Mouse (Mus musculus): ENCODE measurements at regions not wholly inside any gene's neighbourhood (a gene's known extent, or its start where the extent isn't known, plus 50 kb on each side); places are given as distances from the start of the nearest gene placed in this dataset.

DNA sequence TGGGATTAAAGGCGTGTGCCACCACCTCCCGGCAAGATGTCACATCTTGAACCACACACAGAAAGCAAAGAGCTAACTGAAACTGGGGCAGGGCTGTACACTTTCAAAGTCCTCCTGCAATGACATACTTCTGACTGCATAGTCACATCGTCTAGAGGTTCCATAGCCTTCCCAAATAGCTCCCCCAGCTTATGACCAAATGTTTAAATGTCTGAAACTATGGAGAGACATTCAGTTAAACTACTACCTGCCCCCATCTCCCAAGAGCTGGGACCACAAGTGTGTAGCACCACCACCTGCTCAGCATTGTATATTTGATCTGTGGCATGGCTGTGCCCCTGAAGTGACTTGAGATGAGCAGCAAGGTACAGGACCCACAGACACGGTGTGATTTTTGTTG is 52.1 kb upstream of the Kdm7a start:
- no peaks in the 10 kb centered on the region for H3K36me3 ChIP-seq
- no peak for ATAC-seq (replicated peaks; ENCODE audit: low FRiP score)
- H3K4me1 ChIP-seq, result peaks cover 25% of the 10 kb centered on the region
- no peak overlapping the region for H3K9ac ChIP-seq
- H3K4me2 ChIP-seq, result no peak overlapping the region
- no peak overlapping the region for H3K4me3 ChIP-seq (replicated peaks)
- H3K27ac ChIP-seq, result no peak overlapping the region
- 80% methylated on average over 4 of the region's 4 CpGs for WGBS
- H3K27me3 ChIP-seq, result peaks cover 14% of the 10 kb centered on the region
- H3K9me3 ChIP-seq (replicated peaks), result no peaks in the 10 kb centered on the region

DNA sequence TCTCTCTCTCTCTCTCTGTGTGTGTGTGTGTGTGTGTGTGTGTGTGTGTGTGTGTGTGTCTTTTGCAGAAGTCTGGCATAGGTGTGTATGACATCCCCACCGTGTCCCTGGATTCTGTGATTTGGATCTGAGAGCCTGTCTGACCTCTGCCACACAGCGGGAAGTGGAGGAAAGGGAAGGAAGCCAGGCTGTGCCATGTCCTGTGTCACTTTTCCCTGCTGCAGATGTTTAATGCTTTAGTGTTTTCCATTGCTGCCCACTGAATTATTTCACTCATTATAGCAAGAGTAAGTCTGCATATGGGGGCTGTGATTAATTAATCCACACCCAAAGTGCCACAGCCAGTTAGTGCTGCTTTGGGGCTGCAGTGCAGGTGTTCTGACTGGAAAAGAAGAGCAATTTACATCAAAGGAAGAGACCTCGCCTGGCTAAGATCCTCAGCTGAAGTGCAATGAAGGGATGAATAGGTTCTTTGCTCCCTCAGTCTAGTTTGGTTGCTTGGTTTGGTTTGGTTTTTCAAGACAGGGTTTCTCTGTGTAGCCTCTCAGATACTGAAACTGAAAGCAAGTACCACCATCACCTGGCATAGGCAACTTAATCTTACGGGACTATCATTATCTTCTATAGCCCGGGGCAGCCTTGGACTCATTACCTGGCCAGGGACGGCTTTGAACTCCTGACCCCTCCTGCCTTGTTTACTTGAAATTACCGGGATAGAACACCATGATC is 51.2 kb upstream of the Kdm7a start:
- H3K27ac ChIP-seq, result no peak overlapping the region
- H3K9ac ChIP-seq, result peak overlapping the region; percentile 54; the same call in 1 of the 2 replicates
- H3K4me2 ChIP-seq, result peak overlapping the region; percentile 99
- 0 out of 2 replicates have a peak overlapping the region, but pooled peaks have one; percentile 57 for H3K4me3 ChIP-seq (replicated peaks)
- peaks cover 25% of the 10 kb centered on the region for H3K4me1 ChIP-seq
- no peaks in the 10 kb centered on the region for H3K9me3 ChIP-seq (replicated peaks)
- H3K27me3 ChIP-seq, result peaks cover 14% of the 10 kb centered on the region
- H3K36me3 ChIP-seq, result no peaks in the 10 kb centered on the region
- ATAC-seq (replicated peaks; ENCODE audit: low FRiP score), result no peak
- 43% methylated on average over 7 of the region's 7 CpGs for whole genome bisulfite sequencing

DNA sequence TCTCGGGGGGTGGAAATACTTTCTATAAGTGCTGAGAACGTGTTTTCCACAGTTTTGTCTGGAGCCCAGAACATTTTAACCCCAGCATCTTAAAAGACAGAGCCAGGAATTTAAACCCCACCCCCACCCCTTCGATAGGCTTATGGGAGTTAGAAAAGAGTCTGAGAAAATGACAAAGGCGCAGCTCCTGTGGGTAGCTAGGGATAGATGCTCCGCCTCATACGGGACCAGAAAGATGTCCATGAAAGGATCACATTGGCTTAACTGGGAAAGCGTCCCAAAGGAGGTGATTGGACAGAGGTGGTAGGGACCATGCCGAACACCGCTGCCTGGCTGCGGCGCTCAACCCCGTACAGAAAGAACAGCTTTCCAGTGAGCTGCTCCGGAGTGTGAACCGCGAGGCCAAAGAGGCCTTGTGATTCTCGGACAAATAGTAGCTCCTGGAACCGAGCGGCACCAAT is 50.6 kb upstream of the Kdm7a start:
- Histone ChIP-seq H3K27me3 (peaks cover 14% of the 10 kb centered on the region), H3K4me2 (peak overlapping the region; percentile 99), H3K9me3 (replicated peaks) (no peaks in the 10 kb centered on the region), H3K4me1 (peaks cover 25% of the 10 kb centered on the region), H3K9ac (peak overlapping the region; percentile 54), H3K27ac (peak overlapping the region; percentile 76), H3K36me3 (no peaks in the 10 kb centered on the region), H3K4me3 (replicated peaks) (peak overlapping the region; percentile 57)
- peak; percentile 59 for ATAC-seq (replicated peaks; ENCODE audit: low FRiP score)
- WGBS, result under 1% methylated on average over 18 of the region's 18 CpGs

DNA sequence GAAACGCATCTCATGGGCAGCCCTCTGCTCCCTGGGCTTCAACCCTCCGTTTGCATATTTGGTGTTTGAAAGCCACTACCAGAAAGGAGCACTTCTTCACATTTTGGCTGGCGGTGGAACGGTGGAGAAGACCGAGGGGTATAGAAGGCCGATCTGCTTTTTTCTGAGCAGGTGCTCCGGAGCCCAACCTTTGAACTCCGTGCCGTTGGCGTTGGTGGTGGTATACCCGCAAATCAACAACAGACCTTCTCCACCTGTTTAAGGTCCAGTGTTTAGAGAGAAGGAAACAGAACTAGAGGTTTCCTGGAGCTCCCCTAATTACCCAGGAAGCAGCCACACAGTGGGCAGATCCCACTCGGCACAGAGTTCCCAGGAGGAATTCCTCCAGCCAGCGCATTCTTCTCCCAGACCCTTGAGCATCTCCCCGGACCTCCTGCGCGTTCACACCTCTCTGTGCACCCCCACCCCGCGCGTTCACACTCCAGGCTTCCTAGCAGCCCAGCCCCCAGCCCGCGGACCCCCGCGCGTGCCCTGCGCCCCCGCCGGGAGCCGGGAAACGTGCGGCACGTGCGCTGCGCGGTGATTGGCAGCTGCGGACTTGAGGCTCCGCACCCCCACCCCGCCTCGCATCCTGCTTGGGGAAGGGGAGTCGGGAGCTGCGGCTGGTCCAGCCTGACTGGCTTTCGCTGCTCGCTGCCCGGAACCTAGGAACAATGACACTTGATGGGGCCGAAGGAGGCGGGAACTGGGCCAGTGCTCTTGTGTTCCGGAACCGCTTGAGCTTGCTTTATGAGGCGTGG is 49.9 kb upstream of the Kdm7a start:
- 3% methylated on average over 48 of the region's 48 CpGs for WGBS
- peak; percentile 85 for ATAC-seq (replicated peaks; ENCODE audit: low FRiP score)
- peak overlapping the region; percentile 76 for H3K27ac ChIP-seq

More for the DNA sequence above, 49.9 kb upstream of the Kdm7a start:
- no peaks in the 10 kb centered on the region for H3K9me3 ChIP-seq (replicated peaks)
- peaks cover 25% of the 10 kb centered on the region for H3K4me1 ChIP-seq
- peak overlapping the region; percentile 99 for H3K4me2 ChIP-seq
- no peaks in the 10 kb centered on the region for H3K36me3 ChIP-seq
- peak overlapping the region; percentile 57 for H3K4me3 ChIP-seq (replicated peaks)
- H3K9ac ChIP-seq, result peak overlapping the region; percentile 54
- peaks cover 14% of the 10 kb centered on the region for H3K27me3 ChIP-seq

All from kidney, embryonic 15.5 days (tissue).